Mouse (Mus musculus): ENCODE measurements around the gene Plekhg4. TPM values are rescaled to one million over a fixed set of nuclear protein-coding genes. Genes with fewer than 3 reads are reported as not detected.

Gene Plekhg4
- polyA plus RNA-seq, 1 experiment: 0.14 TPM

GRCm38 (mm10) chr8:105419800-105420199 lies 46.7 kb downstream of the Plekhg4 start:
- no peak for TF ChIP-seq CTCF (conservative IDR thresholded peaks at IDR 0.05; ENCODE audit: insufficient read depth, insufficient read length, low read depth, low read length)
- no peak for TF ChIP-seq POLR2A (IDR thresholded peaks at IDR 0.05; ENCODE audit: low read depth, low read length)
- 95% methylated on average over 4 of the region's 4 CpGs for WGBS
- no peaks in the 10 kb centered on the region for H3K27me3 ChIP-seq (replicated peaks; ENCODE audit: control insufficient read depth, insufficient read depth, low read length)
- H3K36me3 ChIP-seq (ENCODE audit: control insufficient read depth, insufficient read depth, low read length): no peaks in the 10 kb centered on the region
- no peaks in the 10 kb centered on the region for H3K4me1 ChIP-seq (ENCODE audit: control insufficient read depth, insufficient read depth, low read length)
- H3K27ac ChIP-seq (ENCODE audit: insufficient read depth, low read depth, low read length): no peak overlapping the region
- DNase-seq: no peak
- no peak overlapping the region for H3K4me3 ChIP-seq (ENCODE audit: insufficient read depth, low read depth, low read length)

- Histone ChIP-seq H3K27me3 (replicated peaks; ENCODE audit: control insufficient read depth, insufficient read depth, low read length) (no peaks in the 10 kb centered on the region; the same call in 1 of the 2 replicates), H3K4me3 (ENCODE audit: insufficient read depth, low read depth, low read length) (no peak overlapping the region), H3K4me1 (ENCODE audit: control insufficient read depth, insufficient read depth, low read length) (no peaks in the 10 kb centered on the region), H3K27ac (ENCODE audit: insufficient read depth, low read depth, low read length) (no peak overlapping the region), H3K36me3 (ENCODE audit: control insufficient read depth, insufficient read depth, low read length) (no peaks in the 10 kb centered on the region)
- TF ChIP-seq CTCF (conservative IDR thresholded peaks at IDR 0.05; ENCODE audit: insufficient read depth, insufficient read length, low read depth, low read length) (no peak), POLR2A (IDR thresholded peaks at IDR 0.05; ENCODE audit: low read depth, low read length) (no peak)
- WGBS: 66% methylated on average over 1 of the region's 1 CpGs
- no peak for DNase-seq
Measured at GRCm38 (mm10) chr8:105422006-105422405, 48.9 kb downstream of the Plekhg4 start.

DNA sequence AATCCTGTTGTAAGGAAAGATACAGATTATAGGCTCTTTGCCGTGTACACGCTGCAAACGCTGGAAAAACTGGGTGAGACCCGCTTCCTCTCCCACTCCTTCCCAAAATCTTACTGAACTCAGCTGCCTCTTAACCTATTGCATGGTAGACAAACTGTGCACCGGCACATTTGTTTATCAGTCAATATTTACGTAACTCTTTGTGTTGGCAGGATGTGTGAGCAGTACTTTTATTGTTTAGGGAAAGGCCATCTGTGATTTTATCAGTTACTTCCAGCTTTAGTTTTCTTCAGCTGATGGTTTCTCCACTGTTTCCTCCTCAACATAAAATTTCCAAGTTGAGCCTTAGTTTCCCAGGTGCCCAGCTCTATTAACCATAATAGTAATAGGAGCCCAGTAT lies 53.8 kb downstream of the Plekhg4 start:
- Histone ChIP-seq H3K27me3 (replicated peaks; ENCODE audit: control insufficient read depth, insufficient read depth, low read length) (no peaks in the 10 kb centered on the region; the same call in 1 of the 2 replicates), H3K27ac (ENCODE audit: insufficient read depth, low read depth, low read length) (no peak overlapping the region)

GRCm38 (mm10) chr8:105431743-105432515 lies 58.9 kb downstream of the Plekhg4 start:
- Histone ChIP-seq H3K27me3 (replicated peaks; ENCODE audit: control insufficient read depth, insufficient read depth, low read length) (no peaks in the 10 kb centered on the region), H3K4me3 (ENCODE audit: insufficient read depth, low read depth, low read length) (no peak overlapping the region), H3K36me3 (ENCODE audit: control insufficient read depth, insufficient read depth, low read length) (no peaks in the 10 kb centered on the region), H3K27ac (ENCODE audit: insufficient read depth, low read depth, low read length) (no peak overlapping the region), H3K4me1 (ENCODE audit: control insufficient read depth, insufficient read depth, low read length) (no peaks in the 10 kb centered on the region)
- TF ChIP-seq CTCF (conservative IDR thresholded peaks at IDR 0.05; ENCODE audit: insufficient read depth, insufficient read length, low read depth, low read length) (no peak), POLR2A (IDR thresholded peaks at IDR 0.05; ENCODE audit: low read depth, low read length) (no peak)
- no peak for DNase-seq
- WGBS: 72% methylated on average over 7 of the region's 7 CpGs

More for the DNA sequence above, 53.8 kb downstream of the Plekhg4 start:
- no peak for DNase-seq
- 60% methylated on average over 6 of the region's 6 CpGs for WGBS
- Histone ChIP-seq H3K4me3 (ENCODE audit: insufficient read depth, low read depth, low read length) (no peak overlapping the region), H3K4me1 (ENCODE audit: control insufficient read depth, insufficient read depth, low read length) (no peaks in the 10 kb centered on the region), H3K36me3 (ENCODE audit: control insufficient read depth, insufficient read depth, low read length) (no peaks in the 10 kb centered on the region)
- TF ChIP-seq POLR2A (IDR thresholded peaks at IDR 0.05; ENCODE audit: low read depth, low read length) (no peak), CTCF (conservative IDR thresholded peaks at IDR 0.05; ENCODE audit: insufficient read depth, insufficient read length, low read depth, low read length) (no peak)

Other genes with a start within 250 kb of the Plekhg4 start
- 0.03 TPM in 1 of 2 replicates, not detected in the other for gene Ces4a, start 241.5 kb upstream of the Plekhg4 start, polyA plus RNA-seq (2012; rRNA removed)
- 4.4 and 6.1 TPM in 2 replicates for gene Cbfb, start 202.6 kb upstream of the Plekhg4 start, polyA plus RNA-seq (2012; rRNA removed)
- gene D230025D16Rik, start 148.1 kb upstream of the Plekhg4 start, polyA plus RNA-seq (2012; rRNA removed): 22.1 and 23.2 TPM in 2 replicates
- 4.8 and 5.3 TPM in 2 replicates for gene B3gnt9, start 118.1 kb upstream of the Plekhg4 start, polyA plus RNA-seq (2012; rRNA removed)
- 13.1 and 13.5 TPM in 2 replicates for gene Tradd, start 108.7 kb upstream of the Plekhg4 start, polyA plus RNA-seq (2012; rRNA removed)
- gene Fbxl8, start 108.6 kb upstream of the Plekhg4 start, polyA plus RNA-seq (2012; rRNA removed): 6.9 and 8.3 TPM in 2 replicates
- 2.1 and 2.7 TPM in 2 replicates for gene Hsf4, start 103.5 kb upstream of the Plekhg4 start, polyA plus RNA-seq (2012; rRNA removed)
- gene Nol3, start 97.1 kb upstream of the Plekhg4 start, polyA plus RNA-seq (2012; rRNA removed): 4.8 and 5.6 TPM in 2 replicates
- gene 4931428F04Rik, start 83.4 kb upstream of the Plekhg4 start, polyA plus RNA-seq (2012; rRNA removed): 2.1 and 2.5 TPM in 2 replicates
- gene Exoc3l, start 77.2 kb upstream of the Plekhg4 start, polyA plus RNA-seq (2012; rRNA removed): 11.7 and 15.3 TPM in 2 replicates
- 88.1 and 93.5 TPM in 2 replicates for gene E2f4, start 75.6 kb upstream of the Plekhg4 start, polyA plus RNA-seq (2012; rRNA removed)
- gene Elmo3, start 67.7 kb upstream of the Plekhg4 start, polyA plus RNA-seq (2012; rRNA removed): 49.6 and 60.3 TPM in 2 replicates
- 11.0 and 14.1 TPM in 2 replicates for gene Lrrc29, start 47.0 kb upstream of the Plekhg4 start, polyA plus RNA-seq (2012; rRNA removed)
- gene Tmem208, start 46.9 kb upstream of the Plekhg4 start, polyA plus RNA-seq (2012; rRNA removed): 113 and 116 TPM in 2 replicates
- gene Fhod1, start 25.3 kb upstream of the Plekhg4 start, polyA plus RNA-seq (2012; rRNA removed): 18.2 and 20.0 TPM in 2 replicates
- 1.9 and 2.5 TPM in 2 replicates for gene Slc9a5, start 24.4 kb upstream of the Plekhg4 start, polyA plus RNA-seq (2012; rRNA removed)
- gene Kctd19, start 40.2 kb downstream of the Plekhg4 start, polyA plus RNA-seq (2012; rRNA removed): 0.08 and 0.17 TPM in 2 replicates
- gene Lrrc36, start 40.3 kb downstream of the Plekhg4 start, polyA plus RNA-seq (2012; rRNA removed): 0.33 and 0.45 TPM in 2 replicates
- 11.9 and 19.3 TPM in 2 replicates for gene Tppp3, start 98.3 kb downstream of the Plekhg4 start, polyA plus RNA-seq (2012; rRNA removed)
- gene Zdhhc1, start 123.6 kb downstream of the Plekhg4 start, polyA plus RNA-seq (2012; rRNA removed): 47.6 and 57.7 TPM in 2 replicates
- gene Hsd11b2, start 145.5 kb downstream of the Plekhg4 start, polyA plus RNA-seq (2012; rRNA removed): 310 and 336 TPM in 2 replicates
- 161 and 182 TPM in 2 replicates for gene Atp6v0d1, start 192.8 kb downstream of the Plekhg4 start, polyA plus RNA-seq (2012; rRNA removed)
- gene Ripor1, start 232.0 kb downstream of the Plekhg4 start, polyA plus RNA-seq (2012; rRNA removed): 50.6 and 54.8 TPM in 2 replicates

Measured in kidney, adult 2 months (tissue).